Mouse (Mus musculus) liver, adult 2 months (tissue): ENCODE data around the gene Prl7c1. TPM values are rescaled to one million over a fixed set of nuclear protein-coding genes. Genes with fewer than 3 reads are reported as not detected.
"Not testable (repeated sequence)": the region's sequence is repeated elsewhere in the genome, so short reads cannot be mapped to it uniquely, and the experiment has no call there.

Experiments
- DNase-seq: peaks from one replicate; pipeline ENCODE4 v3.0.0-alpha.2; 2011; ENCODE audit warnings: low read depth, low spot score; ENCODE audit errors: extremely low read depth
- H3K27ac ChIP-seq: fragments of 200-500 bp; replicated peaks from 2 replicates; pipeline ENCODE4 v1.5.1; 2012; ENCODE audit warnings: low read depth, mild to moderate bottlenecking, control low read depth, inconsistent platforms, low read length; ENCODE audit not compliant: insufficient read depth
- H3K27me3 ChIP-seq: fragments of 200-500 bp; 2 replicates; pipeline ENCODE4 v1.6.1; 2012; ENCODE audit warnings: mild to moderate bottlenecking, moderate library complexity, low read length, inconsistent platforms; ENCODE audit not compliant: control insufficient read depth, insufficient read depth
- H3K36me3 ChIP-seq: fragments of 200-500 bp; 2 replicates; pipeline ENCODE4 v1.6.1; 2012; ENCODE audit warnings: low read length, inconsistent platforms; ENCODE audit not compliant: control insufficient read depth, insufficient read depth
- H3K4me1 ChIP-seq: fragments of 200-500 bp; 2 replicates; pipeline ENCODE4 v1.6.1; 2011; ENCODE audit warnings: low read length; ENCODE audit not compliant: control insufficient read depth, insufficient read depth
- H3K4me3 ChIP-seq: fragments of 200-500 bp; 2 replicates; pipeline ENCODE4 v1.5.1; 2011; ENCODE audit warnings: low read depth, mild to moderate bottlenecking, control low read depth, low read length, moderate library complexity; ENCODE audit not compliant: insufficient read depth
- H3K79me2 ChIP-seq: fragments of 200-500 bp; 2 replicates; pipeline ENCODE4 v1.6.1; 2012; ENCODE audit warnings: inconsistent platforms, mild to moderate bottlenecking, low read length, moderate library complexity; ENCODE audit not compliant: control insufficient read depth, insufficient read depth
- H3K9ac ChIP-seq: fragments of 200-500 bp; 2 replicates; pipeline ENCODE4 v1.6.1; 2012; ENCODE audit warnings: low read depth, mild to moderate bottlenecking, control low read depth, inconsistent platforms, low read length
- CTCF ChIP-seq: fragments of 200-500 bp; IDR thresholded peaks from 2 replicates; pipeline ENCODE4 v1.5.1; 2011; ENCODE audit warnings: low read depth, low read length, control low read depth
- POLR2A ChIP-seq: fragments of 200-500 bp; IDR thresholded peaks from 2 replicates; pipeline ENCODE4 v1.6.1; 2011; ENCODE audit warnings: low read length, control low read depth; ENCODE audit not compliant: insufficient read depth; ENCODE audit errors: extremely low read depth
- WGBS: fragments of 180-500 bp; shearing (Covaris S2); methylation state at CpG from one replicate; pipeline ENCODE4 v1.1.7; 2018; 5-methylcytosine and 5-hydroxymethylcytosine counted together
- polyA plus RNA-seq: library from polyadenylated mRNA; depleted of rRNA; stranded (reverse); fragments of >200 nt; gene quantifications from 2 replicates; pipeline ENCODE4 v1.2.3, GENCODE M21; 2012; rRNA removed
- total RNA-seq: library from RNA; depleted of rRNA; stranded (reverse); fragments of >200 nt; gene quantifications from 2 replicates; pipeline ENCODE4 v1.2.3, GENCODE M21; 2014; rRNA removed

Gene Prl7c1
- total RNA-seq: not detected in 2 replicates
- polyA plus RNA-seq: not detected in 2 replicates

GRCm38 (mm10) chr13:27780704-27781103 is at the start of gene Prl7c1:
Prl7c1 (minus strand) TSS chr13:27780804.
- not testable (repeated sequence) for H3K4me3 ChIP-seq, H3K4me1 ChIP-seq, H3K79me2 ChIP-seq, DNase-seq, H3K36me3 ChIP-seq, H3K27me3 ChIP-seq, H3K27ac ChIP-seq, H3K9ac ChIP-seq
- WGBS: 85% methylated on average over 3 of the region's 3 CpGs

- Histone ChIP-seq H3K27me3 (no peaks in the 10 kb centered on the region), H3K4me1 (no peaks in the 10 kb centered on the region), H3K36me3 (no peaks in the 10 kb centered on the region), H3K27ac (no peak overlapping the region), H3K9ac (no peak overlapping the region), H3K79me2 (no peaks in the 10 kb centered on the region), H3K4me3 (no peak overlapping the region)
- WGBS: 65% methylated on average over 1 of the region's 1 CpGs
- no peak for TF ChIP-seq POLR2A
- TF ChIP-seq CTCF: no peak
- DNase-seq: no peak
These were observed 22.2 kb upstream of the Prl7c1 start for GRCm38 (mm10) chr13:27802765-27803164.

GRCm38 (mm10) chr13:27801354-27801753 is 20.8 kb upstream of the Prl7c1 start, which contains the start of gene Prl2a1:
Prl2a1 (plus strand) TSS chr13:27801654.
- 71% methylated on average over 1 of the region's 1 CpGs for WGBS
- no peak within 1 kb of the TSS for H3K9ac ChIP-seq

GRCm38 (mm10) chr13:27799303-27799702 is 18.7 kb upstream of the Prl7c1 start:
- WGBS: 73% methylated on average over 4 of the region's 4 CpGs

More at GRCm38 (mm10) chr13:27801354-27801753, 20.8 kb upstream of the Prl7c1 start, which contains the start of gene Prl2a1:
- DNase-seq: no peak
- no peaks in the 10 kb centered on the region for H3K4me1 ChIP-seq
- no peak for TF ChIP-seq CTCF
- TF ChIP-seq POLR2A: no peak
- no peaks in the 10 kb centered on the region for H3K27me3 ChIP-seq
- H3K79me2 ChIP-seq: no peaks in the 10 kb centered on the region
- no peak within 1 kb of the TSS for H3K4me3 ChIP-seq
- no peak within 1 kb of the TSS for H3K27ac ChIP-seq
- H3K36me3 ChIP-seq: no peaks in the 10 kb centered on the region

GRCm38 (mm10) chr13:27734512-27735186 is 46.0 kb downstream of the Prl7c1 start:
- no peak overlapping the region for H3K4me3 ChIP-seq
- H3K79me2 ChIP-seq: no peaks in the 10 kb centered on the region
- WGBS: 81% methylated on average over 10 of the region's 10 CpGs
- no peak overlapping the region for H3K27ac ChIP-seq
- no peaks in the 10 kb centered on the region for H3K36me3 ChIP-seq
- TF ChIP-seq CTCF: no peak
- no peak for TF ChIP-seq POLR2A
- no peaks in the 10 kb centered on the region for H3K4me1 ChIP-seq
- no peak overlapping the region for H3K9ac ChIP-seq
- no peak for DNase-seq
- H3K27me3 ChIP-seq: no peaks in the 10 kb centered on the region

More at GRCm38 (mm10) chr13:27799303-27799702, 18.7 kb upstream of the Prl7c1 start:
- Histone ChIP-seq H3K9ac (no peak overlapping the region), H3K4me1 (no peaks in the 10 kb centered on the region), H3K4me3 (no peak overlapping the region), H3K27ac (no peak overlapping the region), H3K27me3 (no peaks in the 10 kb centered on the region), H3K79me2 (no peaks in the 10 kb centered on the region), H3K36me3 (no peaks in the 10 kb centered on the region)
- no peak for DNase-seq
- TF ChIP-seq CTCF (no peak), POLR2A (no peak)

- not testable (repeated sequence) for H3K79me2 ChIP-seq, H3K9ac ChIP-seq, H3K36me3 ChIP-seq, H3K4me1 ChIP-seq, DNase-seq, H3K4me3 ChIP-seq, H3K27ac ChIP-seq, H3K27me3 ChIP-seq
- WGBS: 61% methylated on average over 5 of the region's 5 CpGs
These were observed 50.2 kb downstream of the Prl7c1 start for GRCm38 (mm10) chr13:27730286-27730959.

GRCm38 (mm10) chr13:27725057-27725456 is 55.5 kb downstream of the Prl7c1 start:
- not testable (repeated sequence) for H3K4me1 ChIP-seq, H3K79me2 ChIP-seq, H3K27me3 ChIP-seq, H3K27ac ChIP-seq, H3K4me3 ChIP-seq, H3K36me3 ChIP-seq, H3K9ac ChIP-seq, DNase-seq
- WGBS: 68% methylated on average over 3 of the region's 3 CpGs
